Mouse (Mus musculus) neural tube, embryonic 14.5 days (tissue): ENCODE measurements around the gene Ube2c. TPM values are rescaled to one million over a fixed set of nuclear protein-coding genes. Genes with fewer than 3 reads are reported as not detected.

Experiments used
- polyA plus RNA-seq: library from polyadenylated mRNA; unstranded; fragments of >200 nt; fragmentation: Nextera tagmentation; extraction: Ambion mirVana; gene quantifications from 2 replicates; pipeline ENCODE4 v1.2.1, GENCODE M21; 2014

Ube2c gene
- polyA plus RNA-seq, 1 experiment from 2014 or later, result 30.6 TPM

Other genes starting within 250 kb of the Ube2c start
- 0.76 and 1.4 TPM in 2 replicates for gene Wfdc2, start 207.5 kb upstream of the Ube2c start, polyA plus RNA-seq
- gene Spint3, start 196.4 kb upstream of the Ube2c start, polyA plus RNA-seq, result not detected in 2 replicates
- gene Wfdc6a, start 184.5 kb upstream of the Ube2c start, polyA plus RNA-seq, result not detected in 2 replicates
- not detected in 2 replicates for gene Eppin, start 176.3 kb upstream of the Ube2c start, polyA plus RNA-seq
- gene Wfdc6b, start 156.4 kb upstream of the Ube2c start, polyA plus RNA-seq, result not detected in 2 replicates
- not detected in 2 replicates for gene Wfdc8, start 156.3 kb upstream of the Ube2c start, polyA plus RNA-seq
- not detected in 2 replicates for gene Wfdc16, start 131.1 kb upstream of the Ube2c start, polyA plus RNA-seq
- gene Wfdc10, start 113.9 kb upstream of the Ube2c start, polyA plus RNA-seq, result not detected in 2 replicates
- gene Wfdc9, start 113.3 kb upstream of the Ube2c start, polyA plus RNA-seq, result not detected in 2 replicates
- not detected in 2 replicates for gene Wfdc11, start 95.8 kb upstream of the Ube2c start, polyA plus RNA-seq
- not detected in 2 replicates for gene Wfdc13, start 84.8 kb upstream of the Ube2c start, polyA plus RNA-seq
- gene Spint4, start 71.4 kb upstream of the Ube2c start, polyA plus RNA-seq, result not detected in 2 replicates
- not detected in 2 replicates for gene Spint5, start 54.6 kb upstream of the Ube2c start, polyA plus RNA-seq
- 0.77 and 1.2 TPM in 2 replicates for gene Wfdc3, start 24.0 kb upstream of the Ube2c start, polyA plus RNA-seq
- gene Dnttip1, start 23.9 kb upstream of the Ube2c start, polyA plus RNA-seq, result 49.0 and 56.0 TPM in 2 replicates
- gene Tnnc2, start 10.1 kb downstream of the Ube2c start, polyA plus RNA-seq, result 1.9 and 6.4 TPM in 2 replicates
- gene Snx21, start 15.9 kb downstream of the Ube2c start, polyA plus RNA-seq, result 31.6 and 41.1 TPM in 2 replicates
- 21.0 and 24.2 TPM in 2 replicates for gene Acot8, start 35.0 kb downstream of the Ube2c start, polyA plus RNA-seq
- 16.9 and 19.0 TPM in 2 replicates for gene Zswim3, start 35.2 kb downstream of the Ube2c start, polyA plus RNA-seq
- 28.1 and 29.3 TPM in 2 replicates for gene Zswim1, start 52.8 kb downstream of the Ube2c start, polyA plus RNA-seq
- 0.27 TPM in 1 of 2 replicates, not detected in the other for gene Spata25, start 58.6 kb downstream of the Ube2c start, polyA plus RNA-seq
- gene Ctsa, start 63.0 kb downstream of the Ube2c start, polyA plus RNA-seq, result 81.2 and 102 TPM in 2 replicates
- gene Neurl2, start 63.6 kb downstream of the Ube2c start, polyA plus RNA-seq, result 5.8 and 7.2 TPM in 2 replicates
- gene Pltp, start 87.8 kb downstream of the Ube2c start, polyA plus RNA-seq, result 59.0 and 136 TPM in 2 replicates
- 78.0 and 82.1 TPM in 2 replicates for gene Pcif1, start 109.4 kb downstream of the Ube2c start, polyA plus RNA-seq
- gene Zfp335, start 141.9 kb downstream of the Ube2c start, polyA plus RNA-seq, result 14.3 and 14.5 TPM in 2 replicates
- 13.8 and 22.2 TPM in 2 replicates for gene Mmp9, start 170.9 kb downstream of the Ube2c start, polyA plus RNA-seq
- 51.5 and 68.8 TPM in 2 replicates for gene Slc12a5, start 190.9 kb downstream of the Ube2c start, polyA plus RNA-seq